8 mouse cellular contexts compared by ENCODE assay signal in the genomic region with DNA sequence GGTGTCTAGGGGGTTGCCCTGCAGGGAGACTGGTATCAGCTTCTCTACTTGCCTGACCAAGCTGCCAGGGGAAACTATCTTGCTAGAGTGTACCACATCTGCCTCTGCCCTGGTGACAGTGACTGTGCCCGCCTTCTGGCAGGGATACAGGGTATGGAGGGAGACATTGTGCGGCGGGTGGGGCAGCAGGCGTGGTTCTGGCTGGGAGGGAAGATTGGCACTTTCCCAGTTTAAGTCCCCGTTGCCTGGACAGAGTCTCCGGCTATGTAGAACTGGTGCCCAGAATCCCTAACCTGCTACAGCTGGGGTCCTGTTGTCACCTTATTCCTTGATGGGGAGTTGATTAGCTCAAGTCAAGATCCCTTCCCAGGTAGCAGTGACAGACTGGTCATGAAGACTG. TPM values are rescaled to one million over a fixed set of nuclear protein-coding genes. Genes with fewer than 3 reads are reported as not detected.
A peak's percentile ranks its signal among the peaks of the same experiment; 100 is the strongest.
DNase-seq lines count a peak whose midpoint lies in the region; ATAC-seq lines count a peak whose summit lies in the region.

No protein-coding gene starts in this region.

- H3K9me3 ChIP-seq in heart, embryonic 13.5 days, result no peaks in the 10 kb centered on the region
- H3K9me3 ChIP-seq in limb, embryonic 10.5 days (replicated peaks), result no peaks in the 10 kb centered on the region
- no peaks in the 10 kb centered on the region for H3K9me3 ChIP-seq in midbrain, embryonic 10.5 days (replicated peaks)

- H3K4me2 ChIP-seq in heart, embryonic 13.5 days, result peak overlapping the region; percentile 78

- peaks cover 31% of the 10 kb centered on the region; the same call in 1 of the 2 replicates for H3K36me3 ChIP-seq in heart, embryonic 13.5 days
- peaks cover 48% of the 10 kb centered on the region for H3K36me3 ChIP-seq in limb, embryonic 10.5 days
- peaks cover 39% of the 10 kb centered on the region for H3K36me3 ChIP-seq in midbrain, embryonic 10.5 days

- H3K9ac ChIP-seq in heart, embryonic 13.5 days, result peak overlapping the region; percentile 95

- 56% methylated on average over 6 of the region's 6 CpGs for WGBS in heart, embryonic 13.5 days
- WGBS in limb, embryonic 10.5 days, result 76% methylated on average over 6 of the region's 6 CpGs
- 52% methylated on average over 6 of the region's 6 CpGs for WGBS in midbrain, embryonic 10.5 days

- peak overlapping the region; percentile 84 for H3K4me3 ChIP-seq in heart, embryonic 13.5 days
- H3K4me3 ChIP-seq in limb, embryonic 10.5 days, result peak overlapping the region; percentile 95
- H3K4me3 ChIP-seq in midbrain, embryonic 10.5 days, result peak overlapping the region; percentile 94

- ATAC-seq in heart, embryonic 13.5 days (ENCODE audit: extremely low read depth, insufficient number of reproducible peaks, low FRiP score, low TSS enrichment), result no peak

- H3K27me3 ChIP-seq in heart, embryonic 13.5 days (replicated peaks), result no peaks in the 10 kb centered on the region
- H3K27me3 ChIP-seq in limb, embryonic 10.5 days (ENCODE audit: low read depth, poor library complexity, severe bottlenecking), result no peaks in the 10 kb centered on the region
- H3K27me3 ChIP-seq in midbrain, embryonic 10.5 days (ENCODE audit: low read depth, poor library complexity, severe bottlenecking), result no peaks in the 10 kb centered on the region

- peak overlapping the region; percentile 96 for H3K27ac ChIP-seq in heart, embryonic 13.5 days (replicated peaks)
- peak overlapping the region; percentile 95 for H3K27ac ChIP-seq in limb, embryonic 10.5 days
- peak overlapping the region; percentile 98 for H3K27ac ChIP-seq in midbrain, embryonic 10.5 days (replicated peaks)

- DNase-seq in retina, postnatal 1 day, result peak; percentile 58
- DNase-seq in retina, embryonic 14.5 days (ENCODE audit: low spot score), result no peak
- DNase-seq in c-Kit-positive CD71-positive TER-119-positive erythroid progenitor cells, embryonic 14.5 days (ENCODE audit: low spot score), result peak; percentile 51
- no peak for DNase-seq in limb, embryonic 10.5 days (ENCODE audit: low spot score)
- DNase-seq in midbrain, embryonic 10.5 days (ENCODE audit: low spot score), result no peak
- no peak for DNase-seq in embryo, embryonic 11 days
- no peak for DNase-seq in natural killer cell, adult 2 months (ENCODE audit: low spot score in 2 of 2)

- H3K4me1 ChIP-seq in heart, embryonic 13.5 days, result peaks cover 77% of the 10 kb centered on the region
- peaks cover 96% of the 10 kb centered on the region for H3K4me1 ChIP-seq in limb, embryonic 10.5 days
- H3K4me1 ChIP-seq in midbrain, embryonic 10.5 days, result peaks cover 96% of the 10 kb centered on the region

RNA-seq across cellular contexts. Expression of gene Gnai2, which starts 2.7 kb away (rescaled TPM):
- 387 and 392 TPM in 2 replicates for polyA plus RNA-seq in heart, embryonic 13.5 days (2015; fragmentation: Nextera tagmentation; extraction: Ambion mirVana)
- 355 and 403 TPM in 2 replicates for polyA plus RNA-seq in limb, embryonic 10.5 days (2016; fragmentation: Nextera tagmentation; extraction: Ambion mirVana)
- polyA plus RNA-seq in midbrain, embryonic 10.5 days (2016; fragmentation: Nextera tagmentation; extraction: Ambion mirVana), result 629 and 656 TPM in 2 replicates

RNA-seq across cellular contexts. Expression of gene Sema3b, which starts 23.4 kb away (rescaled TPM):
- polyA plus RNA-seq in heart, embryonic 13.5 days (2015; fragmentation: Nextera tagmentation; extraction: Ambion mirVana), result 9.9 and 11.8 TPM in 2 replicates
- polyA plus RNA-seq in limb, embryonic 10.5 days (2016; fragmentation: Nextera tagmentation; extraction: Ambion mirVana), result 2.2 and 3.6 TPM in 2 replicates
- 1.8 and 3.2 TPM in 2 replicates for polyA plus RNA-seq in midbrain, embryonic 10.5 days (2016; fragmentation: Nextera tagmentation; extraction: Ambion mirVana)

RNA-seq across cellular contexts. Expression of gene Slc38a3, which starts 36.9 kb away (rescaled TPM):
- 2.8 and 2.9 TPM in 2 replicates for polyA plus RNA-seq in heart, embryonic 13.5 days (2015; fragmentation: Nextera tagmentation; extraction: Ambion mirVana)
- 3.9 and 4.3 TPM in 2 replicates for polyA plus RNA-seq in limb, embryonic 10.5 days (2016; fragmentation: Nextera tagmentation; extraction: Ambion mirVana)
- 9.3 and 11.6 TPM in 2 replicates for polyA plus RNA-seq in midbrain, embryonic 10.5 days (2016; fragmentation: Nextera tagmentation; extraction: Ambion mirVana)

RNA-seq across cellular contexts. Expression of gene Ifrd2, which starts 45.0 kb away (rescaled TPM):
- 35.7 and 41.3 TPM in 2 replicates for polyA plus RNA-seq in heart, embryonic 13.5 days (2015; fragmentation: Nextera tagmentation; extraction: Ambion mirVana)
- polyA plus RNA-seq in limb, embryonic 10.5 days (2016; fragmentation: Nextera tagmentation; extraction: Ambion mirVana), result 55.0 and 69.4 TPM in 2 replicates
- 46.3 and 56.8 TPM in 2 replicates for polyA plus RNA-seq in midbrain, embryonic 10.5 days (2016; fragmentation: Nextera tagmentation; extraction: Ambion mirVana)

RNA-seq across cellular contexts. Expression of gene Gnat1, which starts 47.0 kb away (rescaled TPM):
- 0.90 and 1.3 TPM in 2 replicates for polyA plus RNA-seq in heart, embryonic 13.5 days (2015; fragmentation: Nextera tagmentation; extraction: Ambion mirVana)
- 2.6 and 3.3 TPM in 2 replicates for polyA plus RNA-seq in limb, embryonic 10.5 days (2016; fragmentation: Nextera tagmentation; extraction: Ambion mirVana)
- 3.2 and 3.6 TPM in 2 replicates for polyA plus RNA-seq in midbrain, embryonic 10.5 days (2016; fragmentation: Nextera tagmentation; extraction: Ambion mirVana)

Comparison
In these comparisons a context has a peak if more than half of its experiments do, and no peak if none do; other contexts are left out.
1. DNase-seq: peak in retina, postnatal 1 day (single experiment) and c-Kit-positive CD71-positive TER-119-positive erythroid progenitor cells, embryonic 14.5 days (single experiment); none in retina, embryonic 14.5 days (single experiment), limb, embryonic 10.5 days (single experiment), midbrain, embryonic 10.5 days (single experiment), embryo, embryonic 11 days (single experiment) and natural killer cell, adult 2 months (0 of 2).
2. Peak in every context shown above with its lines, with median percentiles within 50 percentile points of each other: H3K27ac ChIP-seq and H3K4me3 ChIP-seq.